Mouse (Mus musculus) retina, embryonic 14.5 days (tissue): Measurements from ENCODE around the gene Jade2.
A peak's percentile ranks its signal among the peaks of the same experiment; 100 is the strongest.

Experiments
- DNase-seq: peaks from one replicate; pipeline ENCODE4 v3.0.0-alpha.2; 2015; ENCODE audit warnings: low spot score

Gene Jade2

DNA sequence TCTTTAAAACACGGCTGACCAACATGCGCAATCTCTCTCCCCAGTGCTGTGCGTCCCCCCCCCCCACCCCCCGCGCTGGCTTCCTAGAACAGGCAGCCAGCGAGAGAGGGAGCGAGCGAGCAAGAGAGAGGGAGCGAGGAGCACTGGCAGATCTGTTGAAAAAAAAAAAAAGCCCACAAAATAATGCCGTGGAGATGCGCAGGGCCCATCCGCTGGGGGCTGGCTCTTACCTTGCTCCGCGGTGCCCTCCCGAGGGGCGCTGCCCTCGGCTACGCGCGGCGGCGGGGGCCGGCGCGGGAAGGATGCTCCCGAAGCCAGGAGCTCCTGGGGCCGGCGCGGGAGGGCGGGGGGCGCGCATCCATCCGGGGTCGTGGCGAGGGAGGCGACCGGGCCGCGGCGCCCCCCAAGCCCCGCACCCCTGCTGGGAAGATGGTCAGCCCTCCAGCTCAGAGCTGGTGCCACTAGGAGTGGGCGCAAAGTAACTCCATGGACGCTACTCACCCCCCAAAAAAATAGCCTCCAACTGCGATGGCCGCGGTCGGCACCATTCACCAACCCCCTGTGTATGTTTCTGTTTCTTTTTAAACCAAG, at the start of gene Jade2:
Gene Jade2 (minus strand): TSS at position 573 of the 591 bp plus-strand sequence.
- DNase-seq, result peak; percentile 57

DNA sequence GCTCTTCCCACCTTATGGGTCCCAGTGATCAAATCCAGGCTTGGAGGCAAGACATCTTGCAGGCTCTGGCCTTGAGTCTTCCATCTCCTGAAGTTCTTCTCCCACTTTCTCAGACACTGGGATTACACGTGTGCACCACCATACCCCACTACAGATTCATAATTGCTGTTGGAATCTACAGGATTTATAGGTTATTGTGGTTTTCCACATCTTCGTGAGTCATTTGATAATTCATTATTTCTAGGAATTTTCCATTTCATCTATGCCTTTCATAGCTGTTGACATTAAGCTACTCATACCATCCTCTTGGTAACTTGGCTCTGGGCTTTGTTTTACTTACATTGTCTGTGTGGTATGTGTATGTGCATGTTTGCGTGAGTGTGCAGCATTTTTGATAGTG, 46.8 kb upstream of the Jade2 start:
- no peak for DNase-seq

DNA sequence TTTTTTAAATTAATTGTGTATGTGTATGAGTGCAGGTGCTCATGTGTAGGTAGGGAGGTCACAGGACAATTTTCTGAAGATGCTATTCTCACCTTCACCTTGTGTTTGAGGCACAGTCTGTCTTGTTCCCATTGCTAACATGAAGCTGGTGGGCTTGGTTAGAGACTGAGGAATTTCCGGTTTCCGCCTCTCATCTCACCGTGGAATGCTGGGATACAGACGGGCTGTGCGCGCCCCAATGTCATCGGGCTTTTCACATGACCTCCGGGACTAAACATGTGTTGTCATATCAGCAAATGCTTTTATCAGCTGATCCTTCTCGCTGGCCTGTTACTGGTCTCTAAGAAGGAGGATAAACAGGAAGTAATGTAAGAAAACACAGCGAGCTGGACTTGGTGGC, 42.2 kb upstream of the Jade2 start:
- DNase-seq, result no peak

DNA sequence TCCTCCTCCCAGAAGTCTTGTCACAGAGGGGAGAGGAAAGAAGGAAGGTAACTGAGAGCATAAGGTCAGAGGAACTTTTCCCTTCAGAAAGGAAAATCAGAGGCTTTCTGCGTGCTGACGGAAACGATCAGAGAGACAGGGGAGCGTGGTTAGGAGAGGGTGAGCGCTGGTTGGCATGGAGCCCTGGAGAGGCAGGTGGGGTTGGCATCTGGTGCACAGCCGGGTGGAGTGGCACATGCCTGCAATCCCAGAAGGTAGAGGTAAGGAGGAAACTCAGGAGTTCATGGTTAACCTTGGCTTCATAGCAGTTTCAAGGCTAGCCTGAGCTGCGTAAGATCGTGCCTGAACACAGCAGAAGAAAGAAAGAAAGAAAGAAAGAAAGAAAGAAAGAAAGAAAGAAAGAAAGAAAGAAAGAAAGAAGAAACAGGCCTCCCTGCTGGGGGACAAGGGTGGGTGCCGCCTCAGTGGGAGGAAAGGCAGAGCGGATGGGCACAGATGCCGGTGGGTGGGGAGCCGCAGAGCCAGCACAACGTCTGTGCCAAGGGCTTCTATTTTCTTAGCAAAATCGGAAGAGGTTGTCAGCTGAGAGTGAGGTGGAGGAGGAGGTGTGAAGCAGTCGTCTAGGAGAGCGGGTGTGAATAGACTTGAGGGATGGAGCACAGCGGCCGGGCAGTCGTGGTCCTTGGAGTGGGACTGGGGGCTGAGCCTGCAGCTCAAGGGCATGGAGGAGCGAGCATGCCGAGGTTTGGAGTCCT, 41.0 kb upstream of the Jade2 start:
- no peak for DNase-seq

DNA sequence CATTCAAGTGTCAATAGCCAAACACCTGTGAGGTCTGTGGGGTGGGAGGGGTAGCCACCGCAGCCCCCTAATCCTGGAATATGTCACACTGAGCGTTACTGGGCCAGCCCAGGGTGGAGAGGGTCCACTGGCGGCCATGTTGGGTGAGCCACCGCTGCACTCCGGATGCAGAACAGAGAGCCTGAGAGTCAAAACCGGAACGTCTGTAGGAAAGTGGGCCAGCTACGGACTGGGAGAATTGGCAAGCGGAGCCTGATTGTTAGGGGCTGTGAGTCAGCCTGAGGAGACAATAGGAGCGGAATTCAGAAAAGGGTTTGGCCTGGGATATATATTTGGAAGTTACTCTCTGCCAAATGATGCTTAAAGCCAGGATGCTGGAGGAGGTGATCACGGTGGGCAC, 39.9 kb upstream of the Jade2 start:
- DNase-seq, result no peak

DNA sequence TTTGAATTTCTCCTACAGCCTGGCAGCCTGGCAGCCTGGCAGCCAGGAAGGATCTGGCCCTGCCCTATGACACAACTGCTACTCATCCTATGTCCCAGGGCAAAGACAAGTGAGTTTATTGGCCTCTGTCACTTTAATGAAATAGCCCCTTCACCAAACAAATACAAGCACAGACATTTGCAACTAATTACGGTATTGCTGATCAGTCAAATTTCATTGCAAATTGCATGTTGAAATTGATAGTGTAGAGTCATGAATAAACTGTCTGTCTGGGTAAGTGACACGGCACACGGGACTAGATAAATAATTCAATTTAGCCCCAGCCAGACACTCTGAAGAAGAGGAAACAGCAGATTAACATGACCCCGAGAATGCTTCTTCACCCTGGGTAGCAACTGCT, 38.6 kb upstream of the Jade2 start:
- peak; percentile 4 for DNase-seq

DNA sequence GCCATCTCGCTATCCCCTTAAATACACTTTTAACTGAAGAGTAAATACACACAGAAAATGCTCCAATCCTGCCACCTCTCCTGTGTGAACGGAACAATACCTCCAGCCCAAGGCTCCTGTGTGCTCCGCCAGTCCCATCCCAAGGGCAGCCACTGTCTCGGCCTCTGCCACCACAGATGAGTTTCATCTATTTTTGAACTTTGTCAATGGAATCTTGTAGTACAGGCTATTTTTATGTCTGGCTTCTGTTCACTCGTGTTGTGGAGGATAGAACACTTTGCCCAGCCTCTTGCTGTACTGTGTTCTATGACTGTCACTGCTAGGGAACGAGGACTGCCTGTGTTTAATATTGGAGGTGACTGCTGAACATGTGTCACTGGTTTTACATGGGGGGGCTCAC, 28.2 kb upstream of the Jade2 start:
- no peak for DNase-seq

DNA sequence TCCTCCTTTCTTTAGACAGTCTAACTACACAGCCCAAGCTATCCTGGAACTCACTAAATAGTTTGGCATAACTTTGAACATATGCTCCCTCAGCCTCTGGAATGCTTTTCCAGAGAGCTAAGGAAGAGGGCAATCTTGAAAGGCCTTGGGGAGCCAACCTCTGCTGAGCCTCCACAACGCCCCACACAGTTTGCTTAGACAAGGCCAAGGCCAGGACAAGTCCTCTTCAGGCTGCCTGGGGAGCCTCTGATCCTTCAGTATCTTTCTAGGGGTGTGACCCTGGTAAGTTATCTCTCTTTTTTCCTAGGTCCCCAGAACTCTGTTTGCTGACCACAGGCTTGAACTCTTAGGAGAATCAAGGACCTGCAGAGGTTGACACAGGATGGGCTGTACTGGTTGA, 26.6 kb upstream of the Jade2 start:
- no peak for DNase-seq

DNA sequence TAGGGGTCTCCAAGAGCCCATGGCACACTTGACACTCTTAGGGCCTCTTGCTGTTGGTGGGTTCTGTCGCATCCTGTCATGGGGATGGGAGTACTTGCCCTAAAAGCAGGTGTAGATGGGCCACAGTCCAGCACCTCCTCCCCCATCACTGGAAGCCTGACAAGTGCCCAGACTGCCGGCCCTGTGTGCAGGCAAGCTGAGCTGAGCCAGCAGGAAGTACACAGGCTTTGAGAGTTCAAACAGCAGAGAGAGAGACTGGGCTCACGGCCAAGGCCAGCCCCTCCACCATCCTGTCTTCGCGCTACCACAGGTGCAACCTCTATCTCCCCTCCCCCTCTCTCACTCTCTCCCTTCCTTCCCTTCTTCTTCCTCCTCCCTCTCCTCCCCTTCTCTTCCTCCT, 26.2 kb upstream of the Jade2 start:
- no peak for DNase-seq

DNA sequence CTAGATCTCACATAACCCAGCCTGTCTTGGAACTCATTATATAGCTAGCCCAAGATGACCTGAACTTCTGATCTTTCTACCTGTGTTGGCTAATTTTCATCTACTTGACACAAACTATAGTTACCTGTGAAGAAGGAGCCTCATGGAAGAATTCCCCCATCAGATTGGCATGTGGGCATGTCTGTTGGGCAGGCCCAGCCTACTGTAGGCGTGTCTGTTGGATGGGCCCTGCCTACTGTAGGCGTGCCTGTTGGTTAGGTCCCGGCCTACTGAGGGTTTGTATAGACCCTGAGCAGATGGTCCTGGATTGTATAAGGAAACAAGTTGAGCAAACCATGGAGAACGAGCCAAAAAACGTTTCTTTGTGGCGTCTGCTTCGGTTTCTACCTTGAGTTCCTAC, 24.3 kb upstream of the Jade2 start:
- DNase-seq, result no peak

DNA sequence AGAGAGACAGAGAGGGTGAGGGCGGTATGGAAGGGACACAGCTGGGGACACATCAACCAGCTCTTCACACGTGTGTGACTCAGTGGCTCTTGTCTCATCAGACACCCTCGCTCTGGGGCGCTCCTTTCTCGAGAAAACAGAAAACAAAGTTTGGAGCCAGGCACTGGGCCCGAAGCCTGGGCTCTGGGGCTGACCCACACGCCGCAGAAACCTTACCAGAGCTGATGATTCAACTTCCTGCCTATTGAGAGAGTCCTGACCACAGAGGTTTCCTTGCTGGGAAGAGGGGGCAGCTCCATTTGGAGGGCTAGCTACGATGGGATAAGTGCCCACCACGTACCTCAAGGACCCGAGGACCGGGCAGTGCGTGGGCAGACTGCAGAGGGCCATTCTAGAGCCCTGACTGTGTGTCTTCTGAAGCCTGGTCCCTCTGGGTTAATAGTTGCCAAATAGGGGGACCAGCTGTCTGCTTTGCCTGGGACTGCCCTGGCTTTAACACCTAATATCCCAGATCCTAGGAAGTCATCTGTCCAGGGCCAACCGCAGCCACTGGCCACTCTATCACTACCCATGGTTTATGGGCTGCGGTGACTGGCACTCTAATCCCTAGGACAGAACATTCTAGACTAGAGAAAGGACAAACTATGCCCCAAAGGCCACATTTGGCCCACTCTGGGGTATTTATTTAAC, 23.7 kb upstream of the Jade2 start:
- no peak for DNase-seq

DNA sequence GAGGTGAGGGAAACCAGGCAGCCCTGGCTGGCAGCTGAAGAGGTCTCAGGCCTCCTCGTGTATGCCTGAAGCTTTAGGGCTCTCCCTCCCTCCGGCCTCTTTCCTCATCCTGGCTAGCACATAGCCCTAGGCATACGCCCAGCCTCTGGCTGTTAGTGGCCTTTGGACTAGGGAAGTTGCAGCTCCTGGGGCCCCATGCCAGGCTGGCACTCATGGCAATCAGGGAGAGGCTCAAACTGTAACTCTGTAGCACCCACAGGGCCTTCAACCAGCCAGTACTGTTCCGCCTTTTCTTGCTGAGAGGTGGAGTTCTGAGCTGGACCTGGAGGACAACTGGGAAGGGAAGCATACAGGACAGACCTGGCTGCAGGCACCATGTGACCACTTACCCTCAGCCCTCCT, 19.5 kb upstream of the Jade2 start:
- DNase-seq, result no peak

DNA sequence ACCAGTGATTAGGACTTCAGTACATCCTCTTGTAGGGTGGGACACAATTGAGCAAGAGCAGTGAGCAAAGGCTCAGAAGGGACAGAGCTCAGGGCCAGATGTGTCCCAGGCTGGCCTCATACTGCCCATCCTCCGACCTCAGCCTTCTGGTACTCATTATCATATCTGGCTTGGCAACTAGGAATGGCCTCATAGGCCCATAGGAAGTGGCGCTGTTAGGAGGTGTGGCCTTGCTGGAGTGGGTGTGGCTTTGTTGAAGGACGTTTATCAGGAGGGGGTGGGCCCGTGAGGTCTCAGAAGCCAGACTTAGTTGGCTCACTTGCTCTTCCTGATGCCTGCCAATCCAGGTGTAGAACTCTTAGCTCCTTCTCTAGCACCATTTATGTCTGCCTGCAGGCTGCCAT, 18.3 kb upstream of the Jade2 start:
- DNase-seq, result no peak

DNA sequence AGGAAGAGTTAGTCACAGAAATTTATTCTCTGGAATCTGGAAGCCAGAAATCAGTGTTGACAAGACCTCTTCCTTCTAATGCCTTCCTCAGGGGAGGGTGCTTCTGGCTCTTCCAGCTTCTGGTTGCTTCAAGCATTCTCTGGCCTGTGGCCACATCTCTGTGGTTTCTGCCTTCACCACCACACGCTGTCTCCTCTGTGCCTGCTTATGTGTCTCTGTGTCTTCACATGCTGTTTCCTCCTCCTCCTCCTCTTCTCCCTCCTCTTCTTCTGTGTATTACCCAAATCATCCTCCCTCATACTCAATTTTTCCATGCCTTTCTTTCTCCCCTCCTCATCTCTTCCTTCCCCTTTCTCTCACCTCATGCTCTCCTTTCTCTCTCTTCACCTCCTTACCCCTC, 17.6 kb upstream of the Jade2 start:
- no peak for DNase-seq

DNA sequence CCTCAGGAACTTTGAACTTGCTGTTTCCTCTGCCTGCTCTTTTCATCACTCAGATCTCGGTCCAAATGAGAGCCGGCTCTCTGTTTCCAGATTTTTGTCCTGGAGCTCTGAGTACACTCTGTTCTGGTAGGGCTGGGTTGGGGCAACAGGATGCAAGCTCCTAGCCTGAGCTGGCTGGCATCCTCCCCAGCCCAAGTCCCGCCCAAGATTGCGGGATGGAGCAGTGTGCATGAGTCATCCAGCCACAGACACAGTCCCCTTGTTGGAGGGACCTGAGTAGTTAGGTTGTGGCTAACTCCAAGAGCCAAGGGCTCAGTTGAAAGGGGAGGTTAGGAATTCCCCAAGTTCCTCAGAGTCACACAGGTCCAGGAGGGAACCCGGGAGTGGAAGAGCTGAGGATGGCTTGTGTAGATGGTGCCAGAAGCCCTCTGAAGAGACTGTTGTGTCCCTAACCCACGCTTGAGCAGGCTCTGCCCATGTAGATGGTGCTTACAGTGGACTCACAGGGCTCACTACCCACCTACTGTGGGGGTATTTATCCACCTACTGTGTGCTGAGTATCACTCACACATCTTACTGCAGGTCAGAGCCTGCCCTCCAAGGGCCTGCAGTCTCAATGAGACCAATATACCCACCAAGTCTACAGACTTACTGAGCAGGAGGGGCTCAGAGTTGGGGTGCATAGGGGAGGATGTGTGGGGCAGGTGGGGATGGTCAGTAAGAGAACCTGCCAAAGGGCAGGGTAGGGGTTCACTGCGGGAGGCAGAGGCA, 17.0 kb upstream of the Jade2 start:
- no peak for DNase-seq

DNA sequence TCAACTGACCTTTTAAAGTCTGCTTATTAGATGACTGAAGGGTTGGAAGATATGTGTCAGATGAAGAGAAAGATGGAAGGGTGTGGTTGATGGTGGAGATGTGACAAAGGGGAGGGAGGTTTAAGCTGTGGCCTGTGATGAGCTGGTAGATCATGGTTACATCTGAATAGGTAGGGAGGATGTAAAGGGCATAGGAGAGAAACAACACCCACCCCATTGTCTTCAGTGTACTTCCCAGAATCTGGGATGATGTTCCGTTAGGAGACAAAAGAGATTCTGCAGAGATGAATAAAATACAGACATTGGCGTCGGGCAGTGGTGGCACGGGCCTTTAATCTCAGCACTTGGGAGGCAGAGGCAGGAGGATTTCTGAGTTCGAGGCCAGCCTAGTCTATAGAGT, 15.7 kb upstream of the Jade2 start:
- DNase-seq, result no peak

DNA sequence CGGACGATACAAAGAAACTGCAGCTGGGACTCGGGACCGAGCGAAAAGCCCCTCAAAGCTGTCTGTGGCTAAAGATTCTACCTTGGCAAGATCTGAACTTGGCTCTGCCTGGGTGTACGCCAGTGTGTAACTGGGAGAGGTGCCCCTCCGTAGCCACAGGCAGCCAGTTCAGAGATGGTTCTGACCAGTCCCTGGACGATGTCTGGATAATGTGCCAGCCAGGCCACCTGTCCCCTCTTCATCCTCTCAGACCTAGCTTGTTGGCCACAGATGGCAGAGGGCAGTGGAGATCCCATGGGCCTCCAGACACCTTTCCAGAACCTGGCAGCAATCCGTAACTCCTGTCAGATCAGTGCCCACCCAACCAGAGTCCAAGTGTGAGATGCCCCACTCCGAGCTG, 9.8 kb upstream of the Jade2 start:
- no peak for DNase-seq

DNA sequence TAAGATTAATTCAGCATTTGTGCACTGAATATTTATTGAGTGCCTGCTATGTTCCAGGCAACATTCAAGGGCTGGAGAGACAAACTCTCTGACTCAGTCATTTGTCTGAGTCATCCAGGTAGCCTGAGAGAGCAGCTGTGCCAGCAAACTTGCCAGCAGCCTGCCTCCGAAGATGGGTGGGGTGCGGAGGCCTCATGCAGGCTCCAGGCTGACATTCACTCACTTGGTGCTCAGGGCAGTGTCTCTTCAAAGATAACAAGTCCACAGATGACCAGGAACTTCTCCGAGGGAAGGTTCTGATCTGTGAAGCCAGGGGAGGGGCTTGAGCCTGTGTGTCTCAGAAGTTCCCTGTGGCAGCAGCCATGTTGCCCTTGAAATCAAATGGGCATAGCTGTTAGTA, 8.6 kb upstream of the Jade2 start:
- DNase-seq, result no peak

DNA sequence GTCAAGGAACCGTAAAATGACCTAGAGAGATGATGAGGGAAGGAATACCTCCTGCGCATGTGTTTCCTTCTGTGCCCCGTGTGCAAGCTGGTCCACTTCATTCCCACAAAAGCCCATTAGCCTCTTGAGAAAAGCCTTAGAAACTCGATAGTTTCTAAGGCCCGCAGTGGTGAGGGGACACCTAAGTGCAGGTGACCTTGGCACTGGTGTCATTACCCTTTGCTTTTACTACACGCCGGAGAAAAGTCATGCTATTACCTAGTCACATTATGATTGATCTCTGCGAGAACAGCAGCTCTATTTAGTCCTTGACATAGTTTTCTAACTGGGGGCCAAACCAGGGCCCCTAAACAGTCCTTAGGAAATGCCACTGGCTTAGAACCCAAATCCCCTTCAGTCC, 3.2 kb upstream of the Jade2 start:
- DNase-seq, result no peak

DNA sequence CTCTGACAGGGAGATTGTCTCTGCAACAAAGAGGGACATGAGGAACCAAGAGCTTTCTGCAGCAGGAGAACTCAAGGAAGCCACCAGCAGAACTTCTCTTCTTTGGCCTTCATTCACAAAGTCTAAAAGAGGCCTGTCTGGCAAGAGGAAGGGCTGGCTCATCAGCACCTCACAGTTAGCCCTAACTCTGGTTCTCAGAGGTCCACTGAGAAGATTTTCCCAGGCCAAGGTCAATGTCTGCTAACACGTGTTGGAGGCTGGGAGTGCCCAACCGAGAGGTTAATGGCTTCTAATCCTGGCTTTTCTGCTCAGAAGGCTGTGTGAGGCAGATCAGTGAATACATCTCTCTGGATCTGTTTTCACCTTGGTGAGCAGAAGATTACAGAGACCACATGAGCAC, 2.1 kb upstream of the Jade2 start:
- DNase-seq, result peak; percentile 17

DNA sequence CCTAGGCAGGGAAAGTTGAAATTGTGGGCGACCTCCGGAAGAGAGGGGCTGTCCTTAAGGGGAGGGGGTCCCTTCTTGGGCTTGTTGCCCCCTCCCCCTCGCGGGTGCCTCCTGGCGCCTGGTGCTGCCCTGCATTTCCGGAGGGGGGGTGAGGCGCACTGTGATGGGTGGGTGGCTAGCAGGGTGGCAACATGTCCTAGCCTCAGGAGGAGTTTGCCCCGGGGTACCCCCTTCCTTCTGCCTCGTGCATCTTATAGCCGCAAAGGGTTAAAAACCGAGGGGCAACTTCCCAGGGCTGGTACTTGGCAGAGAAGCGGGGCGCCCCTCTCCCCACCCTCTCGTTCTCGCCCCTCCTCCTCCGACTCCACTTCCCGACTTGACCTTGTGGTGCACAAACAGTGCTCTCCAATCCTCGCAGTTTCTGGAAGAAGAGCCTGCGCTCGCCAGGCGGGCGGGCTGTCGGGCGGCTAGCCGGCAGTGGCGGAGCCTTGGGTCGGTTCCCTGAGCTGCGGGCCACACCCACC, 1.1 kb upstream of the Jade2 start:
- peak; percentile 52 for DNase-seq

DNA sequence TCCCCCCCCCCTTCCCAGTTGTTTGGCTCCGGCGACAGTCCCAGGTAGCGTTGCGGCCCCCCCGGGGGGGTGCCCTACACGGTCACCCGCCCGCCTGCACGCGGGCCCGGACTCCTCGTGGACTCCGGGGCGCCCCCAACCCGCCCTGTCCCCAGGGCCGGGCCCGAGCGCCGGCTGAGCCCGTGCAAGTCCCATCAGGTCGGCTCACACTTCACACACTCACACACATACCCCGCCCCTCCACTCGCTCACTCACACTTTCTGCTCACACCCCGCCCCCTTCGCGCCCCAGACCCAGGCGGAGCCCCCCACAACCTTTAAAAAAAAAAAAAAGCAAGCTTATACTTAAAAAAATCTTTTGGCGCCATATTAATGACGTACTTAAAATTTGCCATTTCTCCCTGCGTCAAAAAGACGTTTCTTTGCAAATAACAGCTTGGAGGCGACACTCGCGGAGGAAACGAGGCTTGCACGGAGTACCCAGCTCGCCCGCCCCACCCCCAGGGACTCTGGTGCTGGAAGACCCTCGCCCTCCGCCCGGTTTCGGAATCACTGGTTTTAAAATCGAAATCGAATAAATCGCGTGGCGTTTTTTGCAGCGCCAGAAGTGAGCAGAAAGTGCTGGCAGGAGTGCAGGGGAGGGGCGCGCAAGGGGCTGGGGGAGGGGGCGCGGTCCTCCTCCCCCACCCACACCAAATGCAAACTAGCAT, 520 bp upstream of the Jade2 start:
- DNase-seq, result peak; percentile 56
